Mouse (Mus musculus): Measurements from ENCODE around the gene Gm11492. TPM values are rescaled to one million over a fixed set of nuclear protein-coding genes. Genes with fewer than 3 reads are reported as not detected.

Gm11492 gene
- total and polyA plus RNA-seq, 3 experiments, result not detected

DNA sequence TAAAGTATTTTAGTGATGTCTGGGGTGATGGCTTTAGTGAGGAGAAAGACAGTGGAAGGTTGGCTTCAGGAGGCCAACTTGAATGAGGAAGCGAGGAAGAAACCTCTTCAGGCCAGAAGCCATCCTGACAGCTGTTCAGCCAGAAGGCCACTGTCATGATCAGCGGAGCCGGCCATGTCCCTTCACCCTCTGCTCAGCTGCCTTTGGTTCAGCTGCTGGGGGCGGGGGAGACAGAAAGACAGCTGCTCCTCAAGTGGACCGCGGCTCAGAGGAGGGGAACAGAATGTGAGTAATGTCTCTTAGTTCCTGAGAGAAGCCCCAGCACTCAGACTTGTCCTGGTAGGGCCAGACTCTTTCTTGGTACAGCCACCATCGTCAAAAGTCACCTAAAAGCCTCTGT lies 7.3 kb downstream of the Gm11492 start:
- H3K36me3 ChIP-seq (ENCODE audit: control insufficient read depth in 1 of 2, insufficient read depth in 2 of 2, low read length in 2 of 2), result no peaks in the 10 kb centered on the region; a peak in 1 of 4 replicates
- no peak overlapping the region for H3K27ac ChIP-seq (ENCODE audit: control insufficient read depth, low read depth, low read length)
- TF ChIP-seq GABPA (IDR thresholded peaks at IDR 0.05; ENCODE audit: low read depth, low read length), result no peak
- no peak for TF ChIP-seq MEF2A (IDR thresholded peaks at IDR 0.05; ENCODE audit: extremely low read depth, insufficient replicate concordance, low read depth, low read length, poor library complexity, severe bottlenecking)
- no peak for TF ChIP-seq KAT2A (conservative IDR thresholded peaks at IDR 0.05; ENCODE audit: low read depth, low read length)
- no peak for TF ChIP-seq JUND (IDR thresholded peaks at IDR 0.05; ENCODE audit: low read depth, low read length)
- TF ChIP-seq BHLHE40 (IDR thresholded peaks at IDR 0.05; ENCODE audit: borderline replicate concordance, low read depth, low read length), result no peak
- TF ChIP-seq ZNF384 (IDR thresholded peaks at IDR 0.05; ENCODE audit: low read depth, low read length), result no peak
- no peak for TF ChIP-seq SMC3 (IDR thresholded peaks at IDR 0.05; ENCODE audit: low read depth, low read length)
- peaks cover 1 to 6% of the 10 kb centered on the region in 2 experiments; a peak in 2 of 4 replicates for H3K4me1 ChIP-seq (ENCODE audit: control insufficient read depth in 1 of 2, insufficient read depth in 2 of 2, low read length in 2 of 2)
- peaks cover 13 to 28% of the 10 kb centered on the region in 2 experiments for H3K27me3 ChIP-seq (ENCODE audit: control insufficient read depth in 1 of 2, insufficient read depth in 2 of 2, low read length in 2 of 2)
- H3K9me3 ChIP-seq (replicated peaks; ENCODE audit: insufficient read depth, low read length), result no peaks in the 10 kb centered on the region
- no peak overlapping the region for H3K9ac ChIP-seq (ENCODE audit: control insufficient read depth, low read depth, low read length, poor library complexity, severe bottlenecking)
- DNase-seq (ENCODE audit: low read depth, low spot score), result no peak
- no peaks in the 10 kb centered on the region for H3K79me2 ChIP-seq (ENCODE audit: control insufficient read depth, insufficient read depth, low read length, poor library complexity)
- no peak overlapping the region for H3K4me3 ChIP-seq (ENCODE audit: control insufficient read depth in 1 of 2, insufficient read depth in 1 of 2, low read depth in 2 of 2, low read length in 2 of 2)

DNA sequence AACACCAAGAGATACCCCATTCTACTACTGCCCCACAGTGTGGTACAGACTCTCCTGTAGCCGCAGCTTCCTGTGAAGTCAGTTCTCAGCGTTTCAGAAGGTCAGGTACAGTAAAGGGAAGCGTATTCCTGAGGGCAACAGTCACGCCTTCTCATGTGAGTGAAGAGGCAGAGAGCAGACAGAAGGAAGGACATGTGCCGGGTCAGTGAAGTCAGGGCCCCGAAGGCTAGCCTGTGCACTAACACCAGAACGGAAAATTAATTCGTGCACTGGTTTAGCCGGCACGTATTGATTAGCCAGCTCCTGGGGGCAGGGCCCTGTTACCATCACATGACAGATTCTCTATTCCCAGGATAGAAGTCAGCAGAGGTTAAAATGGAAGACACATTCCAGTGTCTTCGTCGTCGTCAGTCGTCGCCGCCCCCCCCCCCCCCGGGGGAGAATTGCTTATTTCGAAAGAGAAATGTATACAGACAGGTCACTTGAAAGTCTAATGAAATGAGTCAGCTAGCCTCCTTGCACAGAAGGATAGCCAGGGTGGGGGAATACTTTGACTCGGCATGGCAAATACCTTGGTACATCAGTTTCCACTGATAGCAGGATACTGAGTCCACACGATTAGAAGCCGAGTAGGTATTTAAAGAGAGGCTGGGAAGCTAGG lies 8.2 kb downstream of the Gm11492 start:
- Histone ChIP-seq H3K27me3 (ENCODE audit: control insufficient read depth in 1 of 2, insufficient read depth in 2 of 2, low read length in 2 of 2) (peaks cover 10 to 25% of the 10 kb centered on the region in 2 experiments), H3K27ac (ENCODE audit: control insufficient read depth, low read depth, low read length) (no peak overlapping the region), H3K4me1 (ENCODE audit: control insufficient read depth in 1 of 2, insufficient read depth in 2 of 2, low read length in 2 of 2) (peaks cover 2 to 14% of the 10 kb centered on the region in 2 experiments; a peak in 3 of 4 replicates), H3K4me3 (ENCODE audit: control insufficient read depth in 1 of 2, insufficient read depth in 1 of 2, low read depth in 2 of 2, low read length in 2 of 2) (no peak overlapping the region), H3K79me2 (ENCODE audit: control insufficient read depth, insufficient read depth, low read length, poor library complexity) (no peaks in the 10 kb centered on the region), H3K9me3 (replicated peaks; ENCODE audit: insufficient read depth, low read length) (no peaks in the 10 kb centered on the region), H3K9ac (ENCODE audit: control insufficient read depth, low read depth, low read length, poor library complexity, severe bottlenecking) (no peak overlapping the region), H3K36me3 (ENCODE audit: control insufficient read depth in 1 of 2, insufficient read depth in 2 of 2, low read length in 2 of 2) (peaks cover 0 to 2% of the 10 kb centered on the region in 2 experiments; a peak in 1 of 4 replicates)
- DNase-seq (ENCODE audit: low read depth, low spot score), result no peak
- TF ChIP-seq USF1 (IDR thresholded peaks at IDR 0.05; ENCODE audit: low read depth, low read length) (no peak), MAFK (IDR thresholded peaks at IDR 0.05; ENCODE audit: borderline replicate concordance, low read depth, low read length) (no peak), POLR2AphosphoS5 (IDR thresholded peaks at IDR 0.05; ENCODE audit: borderline replicate concordance, low read depth, low read length) (no peak), RAD21 (IDR thresholded peaks at IDR 0.05; ENCODE audit: low read depth, low read length) (no peak), USF2 (IDR thresholded peaks at IDR 0.05; ENCODE audit: borderline replicate concordance in 1 of 2, insufficient read depth in 1 of 2, low read depth in 1 of 2, low read length in 2 of 2) (no peak), ZMIZ1 (IDR thresholded peaks at IDR 0.05; ENCODE audit: low read depth, low read length) (no peak), TCF12 (IDR thresholded peaks at IDR 0.05; ENCODE audit: low read depth, low read length) (no peak), CHD2 (IDR thresholded peaks at IDR 0.05; ENCODE audit: low read length) (no peak), ETS1 (IDR thresholded peaks at IDR 0.05; ENCODE audit: low read depth, low read length) (no peak), TBP (IDR thresholded peaks at IDR 0.05; ENCODE audit: low read depth, low read length) (no peak), TAL1 (IDR thresholded peaks at IDR 0.05; ENCODE audit: low read length) (no peak)

Measured in MEL (cell line).